In the genomic region with DNA sequence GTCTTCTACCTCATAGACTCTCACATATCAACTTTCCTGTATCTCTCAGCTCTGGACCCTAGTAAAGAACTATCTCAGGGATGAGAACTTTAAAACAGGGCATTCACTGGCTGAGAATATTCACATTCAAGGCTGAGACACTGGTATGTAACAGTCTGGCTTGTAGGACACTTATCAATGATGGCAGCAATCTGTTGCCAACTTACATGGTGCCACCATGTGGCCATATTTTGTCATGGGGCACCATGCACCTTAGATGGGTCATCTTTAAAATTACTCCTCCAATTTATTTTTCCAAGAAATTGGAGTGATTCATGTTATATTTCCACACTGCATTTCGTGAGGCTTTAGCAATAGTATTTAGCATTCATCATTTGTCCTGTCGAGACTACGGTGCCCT, we compare ENCODE assay signal across 25 mouse cellular contexts. TPM values are rescaled to one million over a fixed set of nuclear protein-coding genes. Genes with fewer than 3 reads are reported as not detected.
A peak's percentile ranks its signal among the peaks of the same experiment; 100 is the strongest.
DNase-seq lines count a peak whose midpoint lies in the region; ATAC-seq and TF ChIP-seq lines count a peak whose summit lies in the region.
"Not testable (repeated sequence)": the region's sequence is repeated elsewhere in the genome, so short reads cannot be mapped to it uniquely, and the experiment has no call there.
"Had no signal": no experiment of that assay in that cellular context is flagged by ENCODE, and none has a peak within 500 bp of the region (broad histone marks: within the 10 kb centered on the region; RNA-seq: fewer than 3 reads in every experiment).

No protein-coding gene starts in this region.

- H3K36me3 ChIP-seq in MEL (ENCODE audit: control insufficient read depth in 1 of 2, insufficient read depth in 2 of 2, low read length in 2 of 2); heart, adult 2 months (ENCODE audit: control insufficient read depth, insufficient read depth, low read length); lung, embryonic 14.5 days (ENCODE audit: insufficient read depth): not testable (repeated sequence)

- H3K9me3 ChIP-seq in MEL (replicated peaks; ENCODE audit: insufficient read depth, low read length); lung, embryonic 14.5 days (ENCODE audit: low read depth, low read length): not testable (repeated sequence)

- not testable (repeated sequence) for H3K4me1 ChIP-seq in MEL (ENCODE audit: control insufficient read depth in 1 of 2, insufficient read depth in 2 of 2, low read length in 2 of 2); heart, adult 2 months (ENCODE audit: control insufficient read depth, insufficient read depth, low read length); lung, embryonic 14.5 days (ENCODE audit: insufficient read depth)

- DNase-seq in MEL (ENCODE audit: low read depth, low spot score): peak; percentile 20
- DNase-seq in adrenal gland, postnatal 14 days: peak; percentile 25
- DNase-seq in heart, adult 2 months; lung, embryonic 14.5 days: not testable (repeated sequence)
- peak; percentile 7 for DNase-seq in kidney, adult 9 months
- peak; percentile 32 for DNase-seq in thymus, postnatal 4 days

- ATAC-seq in lung, embryonic 14.5 days (ENCODE audit: insufficient read depth): not testable (repeated sequence)
- ATAC-seq in megakaryocyte-erythroid progenitor cell, adult 5-6 weeks (replicated peaks; ENCODE audit: low FRiP score, low TSS enrichment, poor library complexity, severe bottlenecking): 0 out of 2 replicates have a peak, but pooled peaks have one; percentile 55

- TF ChIP-seq POLR2A in MEL (IDR thresholded peaks at IDR 0.05; ENCODE audit: control insufficient read depth in 1 of 2, insufficient read depth in 1 of 2, low read depth in 1 of 2, low read length in 2 of 2, poor library complexity in 1 of 2); heart, adult 2 months (IDR thresholded peaks at IDR 0.05; ENCODE audit: insufficient read depth, low read depth, low read length): not testable (repeated sequence)

- intact Hi-C loops in heart, adult 2 months (cut with DNase I): not testable (repeated sequence)

- peak in 2 of 3 experiments; percentile 6 to 32; a peak in 2 of 6 replicates for TF ChIP-seq CTCF in MEL (IDR thresholded peaks at IDR 0.05 in 2 of 3, conservative IDR thresholded peaks at IDR 0.05 in 1 of 3; ENCODE audit: control insufficient read depth in 1 of 3, insufficient read depth in 1 of 3, low read depth in 2 of 3, low read length in 3 of 3, poor library complexity in 1 of 3, severe bottlenecking in 1 of 3)
- TF ChIP-seq CTCF in heart, adult 2 months (IDR thresholded peaks at IDR 0.05): peak; percentile 43
- 0 out of 2 replicates have a peak, but pooled peaks have one; percentile 5 for TF ChIP-seq CTCF in lung, embryonic 14.5 days (IDR thresholded peaks at IDR 0.05; ENCODE audit: low read depth)

- not testable (repeated sequence) for H3K27ac ChIP-seq in MEL (ENCODE audit: control insufficient read depth, low read depth, low read length); heart, adult 2 months; lung, embryonic 14.5 days (ENCODE audit: low read depth)

- H3K79me2 ChIP-seq in MEL (ENCODE audit: control insufficient read depth, insufficient read depth, low read length, poor library complexity); heart, adult 2 months (replicated peaks; ENCODE audit: control insufficient read depth, insufficient read depth, low read length): not testable (repeated sequence)

- TF ChIP-seq EP300 in MEL (IDR thresholded peaks at IDR 0.05; ENCODE audit: low read depth in 1 of 2, low read length in 2 of 2); heart, adult 2 months (IDR thresholded peaks at IDR 0.05; ENCODE audit: insufficient read depth, low read depth, low read length): not testable (repeated sequence)

- not testable (repeated sequence) for H3K27me3 ChIP-seq in MEL (ENCODE audit: control insufficient read depth in 1 of 2, insufficient read depth in 2 of 2, low read length in 2 of 2); heart, adult 2 months (ENCODE audit: control insufficient read depth, insufficient read depth, low read length); lung, embryonic 14.5 days (ENCODE audit: insufficient read depth, low read length)

- WGBS in heart, adult 2 months: 100% methylated on average over 1 of the region's 3 CpGs
- no CpG with 5 or more reads among the region's 3 CpGs for WGBS in lung, embryonic 14.5 days

- not testable (repeated sequence) for H3K4me3 ChIP-seq in MEL (ENCODE audit: control insufficient read depth in 1 of 2, insufficient read depth in 1 of 2, low read depth in 2 of 2, low read length in 2 of 2); heart, adult 2 months; lung, embryonic 14.5 days (ENCODE audit: low read depth, low read length)

- H3K4me2 ChIP-seq in lung, embryonic 14.5 days: not testable (repeated sequence)

- TF ChIP-seq RAD21 in MEL (IDR thresholded peaks at IDR 0.05; ENCODE audit: low read depth, low read length): peak; percentile 31

- not testable (repeated sequence) for H3K9ac ChIP-seq in MEL (ENCODE audit: control insufficient read depth, low read depth, low read length, poor library complexity, severe bottlenecking); heart, adult 2 months (ENCODE audit: low read depth, low read length); lung, embryonic 14.5 days

TF ChIP-seq in MEL, 35 proteins besides CTCF, POLR2A, EP300 and RAD21:
- TF ChIP-seq ZC3H11A (IDR thresholded peaks at IDR 0.05; ENCODE audit: low read depth, low read length): peak; percentile 29
- peak; percentile 49 for TF ChIP-seq SMC3 (IDR thresholded peaks at IDR 0.05; ENCODE audit: low read depth, low read length)

RNA-seq across cellular contexts. Expression of gene Olfr1371, which starts 33.9 kb away (rescaled TPM):
- total RNA-seq in MEL (2012; rRNA removed): not detected in 2 replicates
- polyA plus RNA-seq in MEL (2012; ENCODE audit: insufficient read depth in 1 of 2, insufficient read length in 2 of 2, low read depth in 1 of 2, low replicate concordance in 2 of 2, missing spikeins in 1 of 2): not detected
- total RNA-seq in adrenal gland, postnatal 14 days (2021): not detected in 2 replicates
- total RNA-seq in heart, adult 2 months (2021): not detected
- polyA plus RNA-seq in heart, adult 2 months (2012; rRNA removed): not detected in 2 replicates
- polyA plus RNA-seq in lung, embryonic 14.5 days (2014; fragmentation: Nextera tagmentation; extraction: Ambion mirVana): not detected in 2 replicates
- total RNA-seq in megakaryocyte-erythroid progenitor cell, adult 5-6 weeks (2014; fragmentation: Nextera tagmentation): not detected in 2 replicates
- total RNA-seq in megakaryocyte-erythroid progenitor cell, adult 5-6 weeks (2017): not detected in 2 replicates
- total RNA-seq: adrenal gland, postnatal 25 days; gastrocnemius, postnatal 14 days; heart, postnatal 14 days; layer of hippocampus, adult 8-10 months; layer of hippocampus, postnatal 36 days; left cerebral cortex, postnatal 10 days had no signal
- polyA plus RNA-seq: embryonic facial prominence, embryonic 11.5 days; forebrain, embryonic 10.5 days; forebrain, embryonic 16.5 days; heart, embryonic 12.5 days; hindbrain, embryonic 11.5 days; limb, embryonic 11.5 days; liver, embryonic 11.5 days; macrophage; midbrain, embryonic 11.5 days; small intestine, adult 2 months; thymus, postnatal 0 days; urinary bladder, adult 2 months had no signal

RNA-seq across cellular contexts. Expression of gene Olfr1373, which starts 34.6 kb away (rescaled TPM):
- not detected in 2 replicates for total RNA-seq in MEL (2012; rRNA removed)
- not detected for polyA plus RNA-seq in MEL (2012; ENCODE audit: insufficient read depth in 1 of 2, insufficient read length in 2 of 2, low read depth in 1 of 2, low replicate concordance in 2 of 2, missing spikeins in 1 of 2)
- total RNA-seq in adrenal gland, postnatal 14 days (2021): not detected in 2 replicates
- not detected for total RNA-seq in heart, adult 2 months (2021)
- not detected in 2 replicates for polyA plus RNA-seq in heart, adult 2 months (2012; rRNA removed)
- polyA plus RNA-seq in lung, embryonic 14.5 days (2014; fragmentation: Nextera tagmentation; extraction: Ambion mirVana): not detected in 2 replicates
- not detected in 2 replicates for total RNA-seq in megakaryocyte-erythroid progenitor cell, adult 5-6 weeks (2014; fragmentation: Nextera tagmentation)
- total RNA-seq in megakaryocyte-erythroid progenitor cell, adult 5-6 weeks (2017): not detected in 2 replicates
- total RNA-seq: adrenal gland, postnatal 25 days; gastrocnemius, postnatal 14 days; heart, postnatal 14 days; layer of hippocampus, adult 8-10 months; layer of hippocampus, postnatal 36 days; left cerebral cortex, postnatal 10 days had no signal
- polyA plus RNA-seq: embryonic facial prominence, embryonic 11.5 days; forebrain, embryonic 10.5 days; forebrain, embryonic 16.5 days; heart, embryonic 12.5 days; hindbrain, embryonic 11.5 days; limb, embryonic 11.5 days; liver, embryonic 11.5 days; macrophage; midbrain, embryonic 11.5 days; small intestine, adult 2 months; thymus, postnatal 0 days; urinary bladder, adult 2 months had no signal

RNA-seq across cellular contexts. Expression of gene Skp1a, which starts 51.9 kb away (rescaled TPM):
- total RNA-seq in MEL (2012; rRNA removed): 414 and 445 TPM in 2 replicates
- 1,000 to 10,000 TPM in 1 of 2 experiments, 100 to 1,000 TPM in 1; 169 to 1,533 TPM for polyA plus RNA-seq in MEL (2012; ENCODE audit: insufficient read depth in 1 of 2, insufficient read length in 2 of 2, low read depth in 1 of 2, low replicate concordance in 2 of 2, missing spikeins in 1 of 2)
- total RNA-seq in adrenal gland, postnatal 14 days (2021): 321 and 322 TPM in 2 replicates
- total RNA-seq in heart, adult 2 months (2021): 100 to 1,000 TPM; 241 to 255 TPM
- 38.9 and 72.9 TPM in 2 replicates for polyA plus RNA-seq in heart, adult 2 months (2012; rRNA removed)
- 781 and 807 TPM in 2 replicates for polyA plus RNA-seq in lung, embryonic 14.5 days (2014; fragmentation: Nextera tagmentation; extraction: Ambion mirVana)
- 186 and 213 TPM in 2 replicates for total RNA-seq in megakaryocyte-erythroid progenitor cell, adult 5-6 weeks (2014; fragmentation: Nextera tagmentation)
- 282 and 332 TPM in 2 replicates for total RNA-seq in megakaryocyte-erythroid progenitor cell, adult 5-6 weeks (2017)
